Mouse (Mus musculus) erythroblast, adult 5-6 weeks (primary cell): ENCODE data around the gene Egfl8. TPM values are rescaled to one million over a fixed set of nuclear protein-coding genes. Genes with fewer than 3 reads are reported as not detected.

Experiments
- ATAC-seq: replicated peaks from 2 replicates; pipeline ENCODE4 v1.8.0; 2016; ENCODE audit warnings: moderate number of reproducible peaks, mild to moderate bottlenecking, moderate TSS enrichment, inconsistent platforms; ENCODE audit not compliant: poor library complexity, low FRiP score, severe bottlenecking
- total RNA-seq, 2 experiments: library from RNA; stranded (forward) in 1 of 2; stranded (reverse) in 1 of 2; fragments of 150-400 nt in 1 of 2; fragments of 200-764, 138-1000 nt in 1 of 2; gene quantifications; 2 replicates each; pipeline versions ENCODE4 v1.2.3 to v1.2.4; 2015 to 2017; ENCODE audit warnings: low replicate concordance in 2 of 2

The Egfl8 gene
- total RNA-seq, 2 experiments from 2014 or later, result 0.34 TPM; not detected in 1

GRCm38 (mm10) chr17:34629796-34630603, 14.2 kb upstream of the Egfl8 start:
- no peak for ATAC-seq

- no peak for ATAC-seq
These were observed 13.5 kb upstream of the Egfl8 start, which contains the start of gene Prrt1 for GRCm38 (mm10) chr17:34629221-34629751. Prrt1 (plus strand) TSS chr17:34629533.

- no peak for ATAC-seq
These were observed 12.8 kb upstream of the Egfl8 start for GRCm38 (mm10) chr17:34628644-34628967.

- no peak for ATAC-seq
These were observed 12.3 kb upstream of the Egfl8 start, which contains the start of gene Ppt2 for GRCm38 (mm10) chr17:34627943-34628643. Ppt2 (minus strand) TSS chr17:34628510.

- ATAC-seq, result peak; percentile 59
These were observed 11.5 kb upstream of the Egfl8 start for GRCm38 (mm10) chr17:34627093-34627942.

GRCm38 (mm10) chr17:34626773-34627092, 11.0 kb upstream of the Egfl8 start:
- ATAC-seq, result peak; percentile 45

- 0 out of 2 replicates have a peak, but pooled peaks have one; percentile 5 for ATAC-seq
These were observed 10.4 kb upstream of the Egfl8 start for GRCm38 (mm10) chr17:34626062-34626772.

GRCm38 (mm10) chr17:34624981-34625380, 9.2 kb upstream of the Egfl8 start:
- no peak for ATAC-seq

GRCm38 (mm10) chr17:34623161-34623560, 7.4 kb upstream of the Egfl8 start:
- ATAC-seq, result no peak

GRCm38 (mm10) chr17:34621006-34621405, 5.2 kb upstream of the Egfl8 start:
- no peak for ATAC-seq

GRCm38 (mm10) chr17:34618999-34619398, 3.2 kb upstream of the Egfl8 start:
- peak; percentile 84 for ATAC-seq

GRCm38 (mm10) chr17:34613830-34614229, 1.9 kb downstream of the Egfl8 start:
- ATAC-seq, result no peak

GRCm38 (mm10) chr17:34613054-34613645, 2.6 kb downstream of the Egfl8 start:
- ATAC-seq, result no peak

GRCm38 (mm10) chr17:34611050-34611449, 4.7 kb downstream of the Egfl8 start:
- ATAC-seq, result no peak

- ATAC-seq, result no peak
These were observed 7.8 kb downstream of the Egfl8 start for GRCm38 (mm10) chr17:34607997-34608396.

GRCm38 (mm10) chr17:34606186-34607039, 9.4 kb downstream of the Egfl8 start:
- ATAC-seq, result no peak

GRCm38 (mm10) chr17:34605609-34606008, 10.2 kb downstream of the Egfl8 start:
- ATAC-seq, result peak; percentile 50
